21 mouse cellular contexts compared by ENCODE assay signal in the genomic region with DNA sequence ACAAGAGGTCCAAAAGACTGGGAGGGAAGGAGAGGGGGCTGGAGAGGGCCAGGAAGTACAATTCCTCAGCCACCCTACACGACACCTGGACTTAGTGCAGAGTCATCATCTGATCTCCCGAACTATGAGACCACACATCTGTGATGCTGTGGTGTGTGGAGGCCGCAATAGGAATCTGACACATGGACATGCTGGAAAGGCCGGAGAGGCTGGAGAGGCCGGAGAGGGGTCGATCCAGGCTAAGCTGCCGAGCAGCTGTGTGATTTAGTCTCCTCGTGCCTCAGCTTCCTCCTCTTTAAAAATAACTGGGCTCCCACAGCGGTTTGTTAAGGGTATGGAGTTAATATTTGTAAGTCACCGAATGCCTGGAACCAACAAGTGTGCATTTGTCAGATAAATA.
DNase-seq lines count a peak whose midpoint lies in the region; ATAC-seq and TF ChIP-seq lines count a peak whose summit lies in the region.
"Had no signal": no experiment of that assay in that cellular context is flagged by ENCODE, and none has a peak within 500 bp of the region (broad histone marks: within the 10 kb centered on the region; RNA-seq: fewer than 3 reads in every experiment).

No protein-coding gene starts in this region.

- 73% methylated on average over 10 of the region's 10 CpGs for WGBS in forebrain, embryonic 10.5 days
- WGBS in forebrain, embryonic 14.5 days: 83% methylated on average over 10 of the region's 10 CpGs
- WGBS in midbrain, embryonic 10.5 days: 73% methylated on average over 10 of the region's 10 CpGs
- 71% methylated on average over 10 of the region's 10 CpGs for WGBS in midbrain, embryonic 15.5 days
- 76% methylated on average over 10 of the region's 10 CpGs for WGBS in hindbrain, embryonic 12.5 days

- TF ChIP-seq POLR2A in myocyte (IDR thresholded peaks at IDR 0.05; ENCODE audit: insufficient read length, low read depth): no peak

- DNase-seq in forebrain, embryonic 10.5 days (ENCODE audit: extremely low spot score, low spot score): no peak
- DNase-seq in forebrain, embryonic 14.5 days (ENCODE audit: low spot score): no peak
- DNase-seq in heart, postnatal 10 days: peak; percentile 12 to 20
- no peak for DNase-seq in heart, adult 9 months (ENCODE audit: low spot score in 2 of 2)
- DNase-seq in midbrain, embryonic 10.5 days (ENCODE audit: low spot score): no peak
- DNase-seq: adrenal gland, postnatal 10 days; B cell, adult 2 months; cerebellum, adult 11-12 months; cerebellum, adult 9-10 months; cerebellum, postnatal 25 days; heart, postnatal 36 days had no signal

- intact Hi-C loops in heart, postnatal 10 days (cut with DNase I): no loop called here

- no peak overlapping the region for H3ac ChIP-seq in myocyte (ENCODE audit: control insufficient read depth, insufficient read length)

- H3K9ac ChIP-seq in forebrain, embryonic 14.5 days (ENCODE audit: low read length): no peak overlapping the region
- H3K9ac ChIP-seq in midbrain, embryonic 15.5 days: no peak overlapping the region
- no peak overlapping the region for H3K9ac ChIP-seq in hindbrain, embryonic 12.5 days
- H3K9ac ChIP-seq: forebrain, embryonic 15.5 days; heart, embryonic 12.5 days had no signal

- H3K9me3 ChIP-seq in forebrain, embryonic 10.5 days: no peaks in the 10 kb centered on the region
- no peaks in the 10 kb centered on the region for H3K9me3 ChIP-seq in forebrain, embryonic 14.5 days (replicated peaks; ENCODE audit: control insufficient read depth, low read length)
- H3K9me3 ChIP-seq in midbrain, embryonic 10.5 days (replicated peaks): no peaks in the 10 kb centered on the region
- H3K9me3 ChIP-seq in midbrain, embryonic 15.5 days: no peaks in the 10 kb centered on the region
- no peaks in the 10 kb centered on the region for H3K9me3 ChIP-seq in hindbrain, embryonic 12.5 days (replicated peaks)
- H3K9me3 ChIP-seq: forebrain, embryonic 15.5 days; G1E; heart, embryonic 12.5 days had no signal

- peak overlapping the region; percentile 36; the same call in 1 of the 2 replicates for H3K27ac ChIP-seq in forebrain, embryonic 10.5 days
- H3K27ac ChIP-seq in forebrain, embryonic 14.5 days (ENCODE audit: low read depth, low read length): no peak overlapping the region
- H3K27ac ChIP-seq in midbrain, embryonic 10.5 days (replicated peaks): peak overlapping the region; percentile 55
- H3K27ac ChIP-seq in midbrain, embryonic 15.5 days: no peak overlapping the region
- no peak overlapping the region for H3K27ac ChIP-seq in hindbrain, embryonic 12.5 days
- H3K27ac ChIP-seq: forebrain, embryonic 15.5 days; heart, adult 2 months had no signal

- H3K4me2 ChIP-seq in forebrain, embryonic 14.5 days (ENCODE audit: low read length): no peak overlapping the region
- no peak overlapping the region for H3K4me2 ChIP-seq in midbrain, embryonic 15.5 days
- no peak overlapping the region for H3K4me2 ChIP-seq in myocyte (ENCODE audit: low read depth)
- no peak overlapping the region for H3K4me2 ChIP-seq in hindbrain, embryonic 12.5 days (replicated peaks)
- H3K4me2 ChIP-seq: forebrain, embryonic 15.5 days; heart, embryonic 12.5 days had no signal

- H3K36me3 ChIP-seq in forebrain, embryonic 10.5 days (replicated peaks): no peaks in the 10 kb centered on the region
- H3K36me3 ChIP-seq in forebrain, embryonic 14.5 days (ENCODE audit: control insufficient read depth, insufficient read depth, low read length): no peaks in the 10 kb centered on the region
- no peaks in the 10 kb centered on the region for H3K36me3 ChIP-seq in midbrain, embryonic 10.5 days
- no peaks in the 10 kb centered on the region for H3K36me3 ChIP-seq in midbrain, embryonic 15.5 days (replicated peaks)
- no peaks in the 10 kb centered on the region for H3K36me3 ChIP-seq in myocyte (ENCODE audit: control insufficient read depth, insufficient read depth)
- H3K36me3 ChIP-seq in hindbrain, embryonic 12.5 days: no peaks in the 10 kb centered on the region
- H3K36me3 ChIP-seq: forebrain, embryonic 15.5 days; G1E; heart, embryonic 12.5 days had no signal

- ATAC-seq in forebrain, embryonic 14.5 days: no peak
- ATAC-seq in midbrain, embryonic 15.5 days (replicated peaks): no peak
- ATAC-seq in hindbrain, embryonic 12.5 days (ENCODE audit: low FRiP score): no peak
- ATAC-seq: CD4-positive, CD25-positive, alpha-beta regulatory T cell, adult 4 months; forebrain, embryonic 15.5 days; hindbrain, embryonic 16.5 days; inflammation-experienced regulatory T-cells, adult 6 months had no signal

- peaks cover 65% of the 10 kb centered on the region for H3K4me1 ChIP-seq in forebrain, embryonic 10.5 days
- H3K4me1 ChIP-seq in forebrain, embryonic 14.5 days (ENCODE audit: control insufficient read depth, insufficient read depth, low read length): peaks cover 19% of the 10 kb centered on the region
- H3K4me1 ChIP-seq in midbrain, embryonic 10.5 days: peaks cover 54% of the 10 kb centered on the region
- peaks cover 9% of the 10 kb centered on the region for H3K4me1 ChIP-seq in midbrain, embryonic 15.5 days
- H3K4me1 ChIP-seq in hindbrain, embryonic 12.5 days: peaks cover 32% of the 10 kb centered on the region

- no peaks in the 10 kb centered on the region for H3K79me2 ChIP-seq in myocyte (ENCODE audit: control insufficient read depth, insufficient read depth)

- no peak overlapping the region for H3K4me3 ChIP-seq in forebrain, embryonic 10.5 days
- H3K4me3 ChIP-seq in forebrain, embryonic 14.5 days (ENCODE audit: low read depth, low read length): no peak overlapping the region
- no peak overlapping the region for H3K4me3 ChIP-seq in midbrain, embryonic 10.5 days
- no peak overlapping the region for H3K4me3 ChIP-seq in midbrain, embryonic 15.5 days
- H3K4me3 ChIP-seq in myocyte: no peak overlapping the region
- H3K4me3 ChIP-seq in hindbrain, embryonic 12.5 days: no peak overlapping the region
- H3K4me3 ChIP-seq: forebrain, embryonic 15.5 days; heart, adult 2 months; heart, embryonic 12.5 days had no signal

- H3K27me3 ChIP-seq in forebrain, embryonic 10.5 days (ENCODE audit: poor library complexity, severe bottlenecking): 0 out of 2 replicates have a peak, but pooled peaks cover 9% of the 10 kb centered on the region
- no peaks in the 10 kb centered on the region for H3K27me3 ChIP-seq in forebrain, embryonic 14.5 days (replicated peaks; ENCODE audit: control insufficient read depth, insufficient read depth, low read length)
- no peaks in the 10 kb centered on the region for H3K27me3 ChIP-seq in midbrain, embryonic 10.5 days (ENCODE audit: low read depth, poor library complexity, severe bottlenecking)
- H3K27me3 ChIP-seq in midbrain, embryonic 15.5 days (replicated peaks): no peaks in the 10 kb centered on the region
- H3K27me3 ChIP-seq in myocyte (ENCODE audit: control insufficient read depth, insufficient read depth, insufficient read length): peaks cover 26% of the 10 kb centered on the region
- no peaks in the 10 kb centered on the region for H3K27me3 ChIP-seq in hindbrain, embryonic 12.5 days
- H3K27me3 ChIP-seq: forebrain, embryonic 15.5 days had no signal

TF ChIP-seq in myocyte, 11 proteins besides CTCF, POLR2A, EP300 and RAD21:
- TF ChIP-seq MAX (IDR thresholded peaks at IDR 0.05; ENCODE audit: low read depth): no peak
- TF ChIP-seq MYOD1 (IDR thresholded peaks at IDR 0.05; ENCODE audit: control insufficient read depth in 1 of 3, insufficient read length in 2 of 3, low read depth in 2 of 3): peak in 1 of 3 experiments; percentile 60
- no peak for TF ChIP-seq POLR2AphosphoS2 (IDR thresholded peaks at IDR 0.05; ENCODE audit: insufficient read length, low read depth)
- TF ChIP-seq TCF12 (IDR thresholded peaks at IDR 0.05; ENCODE audit: insufficient read depth, poor library complexity, severe bottlenecking): no peak
- peak in 2 of 3 experiments; percentile 32 to 51 for TF ChIP-seq MYOG (IDR thresholded peaks at IDR 0.05; ENCODE audit: control insufficient read depth in 1 of 3, insufficient read depth in 1 of 3, insufficient read length in 2 of 3, low read depth in 2 of 3)
- TF ChIP-seq USF1 (IDR thresholded peaks at IDR 0.05; ENCODE audit: low read depth): no peak

Comparison
In these comparisons a context has a peak if more than half of its experiments do, and no peak if none do; other contexts are left out.
1. DNase-seq: peak in heart, postnatal 10 days (2 of 2); none in forebrain, embryonic 10.5 days (single experiment), forebrain, embryonic 14.5 days (single experiment), heart, adult 9 months (0 of 2) and midbrain, embryonic 10.5 days (single experiment).
2. H3K27ac ChIP-seq: peak in forebrain, embryonic 10.5 days (single experiment) and midbrain, embryonic 10.5 days (single experiment); none in forebrain, embryonic 14.5 days (single experiment), midbrain, embryonic 15.5 days (single experiment) and hindbrain, embryonic 12.5 days (single experiment).